Mouse (Mus musculus) stomach, embryonic 16.5 days (tissue): ENCODE data around the gene P2ry14. TPM values are rescaled to one million over a fixed set of nuclear protein-coding genes. Genes with fewer than 3 reads are reported as not detected.
A peak's percentile ranks its signal among the peaks of the same experiment; 100 is the strongest.
"Not testable (repeated sequence)": the region's sequence is repeated elsewhere in the genome, so short reads cannot be mapped to it uniquely, and the experiment has no call there.

Source experiments
- ATAC-seq: fragments of 200-750 bp; cut with Nextera tagmentation; 2 replicates; pipeline ENCODE4 v1.8.0; 2017; ENCODE audit warnings: moderate number of reproducible peaks, moderate TSS enrichment; ENCODE audit not compliant: insufficient read depth, low FRiP score
- H3K27ac ChIP-seq: fragments of 300-500 bp; sonication (generic); 2 replicates; pipeline ENCODE4 v1.5.1; 2014; ENCODE audit warnings: low read length
- H3K27me3 ChIP-seq: fragments of 300-500 bp; sonication (generic); 2 replicates; pipeline ENCODE4 v1.6.1; 2014; ENCODE audit warnings: low read length, control low read depth, mixed read lengths; ENCODE audit not compliant: control insufficient read depth, insufficient read depth
- H3K36me3 ChIP-seq: fragments of 300-500 bp; sonication (generic); 2 replicates; pipeline ENCODE4 v1.6.1; 2014; ENCODE audit warnings: low read length; ENCODE audit not compliant: control insufficient read depth, insufficient read depth
- H3K4me1 ChIP-seq: fragments of 300-500 bp; sonication (generic); 2 replicates; pipeline ENCODE4 v1.6.1; 2014; ENCODE audit warnings: low read length, control low read depth, mixed read lengths; ENCODE audit not compliant: control insufficient read depth, insufficient read depth
- H3K4me2 ChIP-seq: fragments of 300-500 bp; sonication (generic); 2 replicates; pipeline ENCODE4 v1.6.1; 2014; ENCODE audit warnings: low read depth, low read length, mixed read lengths
- H3K4me3 ChIP-seq: fragments of 300-500 bp; sonication (generic); replicated peaks from 2 replicates; pipeline ENCODE4 v1.5.1; 2014; ENCODE audit warnings: mild to moderate bottlenecking, low read length
- H3K9ac ChIP-seq: fragments of 300-500 bp; sonication (generic); 2 replicates; pipeline ENCODE4 v1.6.1; 2014; ENCODE audit warnings: low read length
- H3K9me3 ChIP-seq: fragments of 300-500 bp; sonication (generic); replicated peaks from 2 replicates; pipeline ENCODE4 v1.6.1; 2016; ENCODE audit warnings: low read length, control low read depth; ENCODE audit not compliant: control insufficient read depth
- WGBS: fragments of 180-500 bp; shearing (Covaris S2); extraction: QIAGEN DNeasy Blood & Tissue Kit; methylation state at CpG from one replicate; pipeline ENCODE4 v1.1.7; 2014; 5-methylcytosine and 5-hydroxymethylcytosine counted together
- polyA plus RNA-seq: library from polyadenylated mRNA; unstranded; fragments of >200 nt; fragmentation: Nextera tagmentation; extraction: Ambion mirVana; gene quantifications from 2 replicates; pipeline ENCODE4 v1.2.1, GENCODE M21; 2015

Gene P2ry14
- polyA plus RNA-seq, 1 experiment from 2014 or later: 6.3 TPM

GRCm38 (mm10) chr3:59125022-59125421 lies 28.4 kb downstream of the P2ry14 start:
- Histone ChIP-seq H3K4me3 (no peak overlapping the region), H3K4me2 (no peak overlapping the region), H3K27ac (no peak overlapping the region), H3K9me3 (no peaks in the 10 kb centered on the region), H3K27me3 (no peaks in the 10 kb centered on the region), H3K9ac (no peak overlapping the region), H3K4me1 (peaks cover 17% of the 10 kb centered on the region), H3K36me3 (no peaks in the 10 kb centered on the region)
- WGBS: 62% methylated on average over 5 of the region's 5 CpGs
- no peak for ATAC-seq

GRCm38 (mm10) chr3:59121780-59122449 lies 31.5 kb downstream of the P2ry14 start:
- 58% methylated on average over 7 of the region's 7 CpGs for WGBS

DNA sequence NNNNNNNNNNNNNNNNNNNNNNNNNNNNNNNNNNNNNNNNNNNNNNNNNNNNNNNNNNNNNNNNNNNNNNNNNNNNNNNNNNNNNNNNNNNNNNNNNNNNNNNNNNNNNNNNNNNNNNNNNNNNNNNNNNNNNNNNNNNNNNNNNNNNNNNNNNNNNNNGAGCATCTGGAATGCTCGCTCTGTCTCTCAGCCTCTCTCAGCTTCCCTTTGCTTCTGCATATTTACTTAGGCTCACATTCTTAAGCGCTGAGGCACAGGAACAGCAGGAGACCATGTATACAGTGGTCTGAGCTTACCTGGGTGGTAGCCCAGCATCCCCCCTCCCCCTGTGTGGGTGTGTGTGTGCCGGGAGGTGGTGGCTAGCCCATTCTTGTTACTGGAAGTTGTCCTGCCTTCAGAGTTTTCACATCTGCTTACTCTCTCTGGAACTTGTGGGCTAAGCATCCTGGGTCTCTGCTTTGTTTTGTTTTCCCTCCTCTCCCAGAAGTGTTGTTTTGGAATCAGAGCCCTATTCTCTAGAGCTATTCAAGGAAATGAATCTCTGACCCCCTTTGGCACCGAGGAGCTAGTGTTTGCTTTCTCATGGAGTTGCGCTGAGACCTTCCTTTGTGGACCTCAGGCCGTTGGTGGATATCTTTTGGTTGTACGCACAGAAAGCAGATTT lies 32.2 kb downstream of the P2ry14 start:
- Histone ChIP-seq H3K4me3 (no peak overlapping the region), H3K27ac (peak overlapping the region; percentile 1; the same call in 1 of the 2 replicates), H3K4me2 (no peak overlapping the region), H3K9ac (no peak overlapping the region), H3K4me1 (peaks cover 17% of the 10 kb centered on the region), H3K9me3 (no peaks in the 10 kb centered on the region), H3K36me3 (no peaks in the 10 kb centered on the region), H3K27me3 (no peaks in the 10 kb centered on the region)
- ATAC-seq: peak; percentile 61
- 27% methylated on average over 7 of the region's 7 CpGs for WGBS

More at GRCm38 (mm10) chr3:59121780-59122449, 31.5 kb downstream of the P2ry14 start:
- no peak overlapping the region for H3K4me2 ChIP-seq
- H3K9ac ChIP-seq: no peak overlapping the region
- no peak for ATAC-seq
- no peaks in the 10 kb centered on the region for H3K9me3 ChIP-seq
- H3K4me3 ChIP-seq: no peak overlapping the region
- peaks cover 17% of the 10 kb centered on the region for H3K4me1 ChIP-seq
- no peaks in the 10 kb centered on the region for H3K36me3 ChIP-seq
- H3K27me3 ChIP-seq: no peaks in the 10 kb centered on the region
- H3K27ac ChIP-seq: no peak overlapping the region

- Histone ChIP-seq H3K9me3 (no peaks in the 10 kb centered on the region), H3K27me3 (no peaks in the 10 kb centered on the region), H3K4me2 (no peak overlapping the region), H3K4me3 (no peak overlapping the region), H3K9ac (no peak overlapping the region), H3K4me1 (no peaks in the 10 kb centered on the region), H3K36me3 (no peaks in the 10 kb centered on the region), H3K27ac (no peak overlapping the region)
- ATAC-seq: no peak
- WGBS: 71% methylated on average over 8 of the region's 8 CpGs
Observed at GRCm38 (mm10) chr3:59113973-59114517, 39.4 kb downstream of the P2ry14 start.

- not testable (repeated sequence) for H3K27ac ChIP-seq, H3K4me3 ChIP-seq, H3K4me2 ChIP-seq, H3K4me1 ChIP-seq, H3K36me3 ChIP-seq, H3K27me3 ChIP-seq, H3K9ac ChIP-seq, H3K9me3 ChIP-seq, ATAC-seq
- 89% methylated on average over 4 of the region's 4 CpGs for WGBS
Observed at GRCm38 (mm10) chr3:59113291-59113690, 40.1 kb downstream of the P2ry14 start.

GRCm38 (mm10) chr3:59111944-59112343 lies 41.5 kb downstream of the P2ry14 start:
- WGBS: 63% methylated on average over 3 of the region's 3 CpGs
- Histone ChIP-seq H3K4me1 (no peaks in the 10 kb centered on the region), H3K4me2 (no peak overlapping the region), H3K27me3 (no peaks in the 10 kb centered on the region), H3K9ac (no peak overlapping the region), H3K36me3 (no peaks in the 10 kb centered on the region), H3K27ac (no peak overlapping the region), H3K9me3 (no peaks in the 10 kb centered on the region), H3K4me3 (no peak overlapping the region)
- ATAC-seq: no peak

- H3K9me3 ChIP-seq, H3K4me1 ChIP-seq, H3K27me3 ChIP-seq, H3K4me3 ChIP-seq, H3K27ac ChIP-seq, ATAC-seq, H3K9ac ChIP-seq, H3K36me3 ChIP-seq, H3K4me2 ChIP-seq: not testable (repeated sequence)
- WGBS: 89% methylated on average over 3 of the region's 3 CpGs
Observed at GRCm38 (mm10) chr3:59109834-59110233, 43.6 kb downstream of the P2ry14 start.

- 94% methylated on average over 4 of the region's 4 CpGs for WGBS
Observed at GRCm38 (mm10) chr3:59107439-59107838, 46.0 kb downstream of the P2ry14 start.

GRCm38 (mm10) chr3:59104462-59104861 lies 49.0 kb downstream of the P2ry14 start:
- no peak overlapping the region for H3K27ac ChIP-seq
- H3K9ac ChIP-seq: no peak overlapping the region
- H3K4me2 ChIP-seq: no peak overlapping the region
- no peaks in the 10 kb centered on the region for H3K9me3 ChIP-seq
- WGBS: 70% methylated on average over 4 of the region's 4 CpGs
- H3K4me3 ChIP-seq: no peak overlapping the region
- no peaks in the 10 kb centered on the region for H3K4me1 ChIP-seq
- H3K36me3 ChIP-seq: no peaks in the 10 kb centered on the region
- ATAC-seq: no peak
- H3K27me3 ChIP-seq: no peaks in the 10 kb centered on the region

More at GRCm38 (mm10) chr3:59107439-59107838, 46.0 kb downstream of the P2ry14 start:
- Histone ChIP-seq H3K9me3 (no peaks in the 10 kb centered on the region), H3K27me3 (no peaks in the 10 kb centered on the region), H3K4me1 (no peaks in the 10 kb centered on the region), H3K27ac (no peak overlapping the region), H3K4me3 (no peak overlapping the region), H3K4me2 (no peak overlapping the region), H3K9ac (no peak overlapping the region), H3K36me3 (no peaks in the 10 kb centered on the region)
- ATAC-seq: no peak
